ENCODE assay signal across 9 mouse cellular contexts in the genomic region with DNA sequence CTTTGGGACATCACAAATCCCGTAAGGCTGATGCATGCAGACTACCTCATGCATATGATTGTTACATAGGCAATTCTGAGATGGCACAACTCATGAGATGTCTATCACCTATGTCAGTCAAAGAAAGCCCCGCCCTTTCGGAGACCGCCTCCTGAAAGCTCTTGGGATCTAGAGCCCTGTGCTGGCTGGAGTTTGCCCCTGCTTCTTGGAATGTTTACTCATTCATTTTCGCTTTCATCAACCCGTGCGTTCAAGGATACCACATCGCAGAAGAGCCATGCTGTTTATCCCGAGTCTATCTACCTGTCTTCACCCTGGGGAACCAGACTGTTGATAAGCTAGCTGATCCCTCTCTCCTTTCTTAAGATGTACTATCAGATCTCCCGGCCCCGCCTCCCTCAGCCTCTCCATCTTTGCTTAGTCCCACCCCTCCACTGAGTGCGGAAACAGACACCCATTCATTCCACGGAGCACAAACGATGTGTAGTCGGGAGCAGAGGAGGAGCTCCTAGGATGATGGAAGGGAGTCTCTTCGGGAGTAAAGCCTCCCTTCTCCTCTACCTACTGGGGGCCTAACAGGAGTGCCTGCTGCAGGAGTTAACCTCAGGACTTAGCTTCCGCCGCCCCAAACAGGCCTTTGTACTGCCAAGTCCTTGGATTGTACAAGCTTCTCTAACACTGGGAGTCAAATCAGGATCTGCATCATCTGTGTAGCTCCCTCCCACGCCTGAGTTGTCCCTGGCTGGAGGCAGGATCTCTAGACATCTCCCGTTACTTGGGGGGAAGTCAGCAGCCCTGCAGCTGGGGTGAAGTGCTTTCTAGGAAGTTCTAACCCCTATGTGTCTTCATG.
DNase-seq lines count a peak whose midpoint lies in the region; ATAC-seq and TF ChIP-seq lines count a peak whose summit lies in the region.
"Had no signal": no experiment of that assay in that cellular context is flagged by ENCODE, and none has a peak within 500 bp of the region (broad histone marks: within the 10 kb centered on the region; RNA-seq: fewer than 3 reads in every experiment).

No protein-coding gene starts in this region.

- peak overlapping the region; percentile 35 for H3K4me3 ChIP-seq in heart, embryonic 12.5 days
- peak overlapping the region; percentile 26 for H3K4me3 ChIP-seq in forebrain, postnatal 0 days (ENCODE audit: low read depth, low read length)
- peak overlapping the region; percentile 30 for H3K4me3 ChIP-seq in midbrain, embryonic 15.5 days

- no peak for ATAC-seq in heart, embryonic 12.5 days (ENCODE audit: insufficient number of reproducible peaks, low FRiP score)
- peak; percentile 90 for ATAC-seq in forebrain, postnatal 0 days
- peak; percentile 73 for ATAC-seq in midbrain, embryonic 15.5 days (replicated peaks)
- ATAC-seq in erythroid progenitor cell, adult 5-6 weeks (replicated peaks; ENCODE audit: low FRiP score, poor library complexity, severe bottlenecking): no peak

- TF ChIP-seq CTCF in forebrain, postnatal 0 days (IDR thresholded peaks at IDR 0.05; ENCODE audit: low read depth): no peak

- peak overlapping the region; percentile 65 for H3K4me2 ChIP-seq in heart, embryonic 12.5 days
- H3K4me2 ChIP-seq in forebrain, postnatal 0 days (ENCODE audit: low read depth): peak overlapping the region; percentile 51
- peak overlapping the region; percentile 51 for H3K4me2 ChIP-seq in midbrain, embryonic 15.5 days

- peak overlapping the region; percentile 50; the same call in 1 of the 2 replicates for H3K9ac ChIP-seq in heart, embryonic 12.5 days
- peak overlapping the region; percentile 35 for H3K9ac ChIP-seq in forebrain, postnatal 0 days
- peak overlapping the region; percentile 6; the same call in 1 of the 2 replicates for H3K9ac ChIP-seq in midbrain, embryonic 15.5 days

- DNase-seq in heart, adult 9 months (ENCODE audit: low spot score in 2 of 2): no peak
- DNase-seq in cerebellum, adult 11-12 months: peak; percentile 15
- DNase-seq in forebrain, postnatal 0 days: peak; percentile 88
- DNase-seq in layer of hippocampus, adult 9-11 months: peak; percentile 41
- no peak for DNase-seq in urinary bladder, postnatal 36 days (ENCODE audit: low spot score in 2 of 2)

- H3K27me3 ChIP-seq in heart, embryonic 12.5 days (replicated peaks): peaks cover 33% of the 10 kb centered on the region
- H3K27me3 ChIP-seq in forebrain, postnatal 0 days (ENCODE audit: insufficient read depth, low read length): no peaks in the 10 kb centered on the region
- no peaks in the 10 kb centered on the region for H3K27me3 ChIP-seq in midbrain, embryonic 15.5 days (replicated peaks)

- peaks cover 17% of the 10 kb centered on the region for H3K4me1 ChIP-seq in heart, embryonic 12.5 days (replicated peaks)
- H3K4me1 ChIP-seq in forebrain, postnatal 0 days (ENCODE audit: insufficient read depth): peaks cover 5% of the 10 kb centered on the region; the same call in 1 of the 2 replicates
- H3K4me1 ChIP-seq in midbrain, embryonic 15.5 days: peaks cover 29% of the 10 kb centered on the region

- H3K36me3 ChIP-seq in heart, embryonic 12.5 days: no peaks in the 10 kb centered on the region
- H3K36me3 ChIP-seq in forebrain, postnatal 0 days (ENCODE audit: insufficient read depth): no peaks in the 10 kb centered on the region
- H3K36me3 ChIP-seq in midbrain, embryonic 15.5 days (replicated peaks): no peaks in the 10 kb centered on the region

- no peaks in the 10 kb centered on the region for H3K9me3 ChIP-seq in heart, embryonic 12.5 days (replicated peaks)
- H3K9me3 ChIP-seq in forebrain, postnatal 0 days (ENCODE audit: low read length): no peaks in the 10 kb centered on the region
- no peaks in the 10 kb centered on the region for H3K9me3 ChIP-seq in midbrain, embryonic 15.5 days

- no peak overlapping the region for H3K27ac ChIP-seq in heart, embryonic 12.5 days (ENCODE audit: poor library complexity, severe bottlenecking)
- H3K27ac ChIP-seq in forebrain, postnatal 0 days (ENCODE audit: low read depth, low read length): peak overlapping the region; percentile 87
- peak overlapping the region; percentile 75 for H3K27ac ChIP-seq in midbrain, embryonic 15.5 days
- H3K27ac ChIP-seq: macrophage had no signal

- 7% methylated on average over 20 of the region's 20 CpGs for WGBS in heart, embryonic 12.5 days
- 9% methylated on average over 20 of the region's 20 CpGs for WGBS in forebrain, postnatal 0 days
- WGBS in midbrain, embryonic 15.5 days: 6% methylated on average over 20 of the region's 20 CpGs

Comparison
In these comparisons a context has a peak if more than half of its experiments do, and no peak if none do; other contexts are left out.
1. ATAC-seq: peak in forebrain, postnatal 0 days (single experiment) and midbrain, embryonic 15.5 days (single experiment); none in heart, embryonic 12.5 days (single experiment) and erythroid progenitor cell, adult 5-6 weeks (single experiment).
2. DNase-seq: peak in cerebellum, adult 11-12 months (single experiment), forebrain, postnatal 0 days (single experiment) and layer of hippocampus, adult 9-11 months (single experiment); none in heart, adult 9 months (0 of 2) and urinary bladder, postnatal 36 days (0 of 2).
3. Peak in every context shown above with its lines, with median percentiles within 50 percentile points of each other: H3K4me2 ChIP-seq, H3K4me3 ChIP-seq and H3K9ac ChIP-seq.